Mouse (Mus musculus): ENCODE measurements at regions not wholly inside any gene's neighbourhood (a gene's known extent, or its start where the extent isn't known, plus 50 kb on each side); places are given as distances from the start of the nearest gene placed in this dataset.

GRCm38 (mm10) chr11:19758892-19759291 is 165.3 kb upstream of the Spred2 start:
- TF ChIP-seq ZNF384 (IDR thresholded peaks at IDR 0.05; ENCODE audit: low read depth, low read length) (no peak), CHD2 (IDR thresholded peaks at IDR 0.05; ENCODE audit: low read depth, low read length) (no peak), ZC3H11A (IDR thresholded peaks at IDR 0.05; ENCODE audit: borderline replicate concordance, low read depth, low read length) (no peak), MAFK (IDR thresholded peaks at IDR 0.05; ENCODE audit: insufficient read depth, low read depth, low read length) (no peak), HCFC1 (IDR thresholded peaks at IDR 0.05; ENCODE audit: borderline replicate concordance, insufficient read depth, low read length) (no peak)

All from ES-E14 (cell line).